Mouse (Mus musculus) cortical plate, adult 2 months (tissue): ENCODE measurements around the gene Rapgef2.

Experiments
- CTCF ChIP-seq: fragments of 200-500 bp; IDR thresholded peaks from 2 replicates; pipeline ENCODE4 v1.5.1; 2011; ENCODE audit warnings: mild to moderate bottlenecking, control low read depth, low read length; ENCODE audit not compliant: insufficient read depth; ENCODE audit errors: extremely low read depth
- POLR2A ChIP-seq: fragments of 200-500 bp; IDR thresholded peaks from 2 replicates; pipeline ENCODE4 v1.6.1; 2011; ENCODE audit warnings: mild to moderate bottlenecking, low read length, control low read depth; ENCODE audit not compliant: insufficient read depth; ENCODE audit errors: extremely low read depth

GRCm38 (mm10) chr3:79270980-79271555 lies 15.2 kb downstream of the Rapgef2 start:
- TF ChIP-seq POLR2A (no peak), CTCF (no peak)
